Mouse (Mus musculus) intestine, postnatal 0 days (tissue): ENCODE results near the gene Prr15l. TPM values are rescaled to one million over a fixed set of nuclear protein-coding genes. Genes with fewer than 3 reads are reported as not detected.

Source experiments
- ATAC-seq: fragments of 200-750 bp; cut with Nextera tagmentation; 2 replicates; pipeline ENCODE4 v1.8.0; 2017; ENCODE audit warnings: mild to moderate bottlenecking, moderate TSS enrichment, moderate library complexity
- H3K27ac ChIP-seq: fragments of 300-500 bp; sonication (generic); 2 replicates; pipeline ENCODE4 v1.5.1; 2014; ENCODE audit warnings: mild to moderate bottlenecking, low read depth, low read length, moderate library complexity
- H3K27me3 ChIP-seq: fragments of 300-500 bp; sonication (generic); replicated peaks from 2 replicates; pipeline ENCODE4 v1.6.1; 2014; ENCODE audit warnings: low read length, mixed read lengths; ENCODE audit not compliant: control insufficient read depth, insufficient read depth
- H3K36me3 ChIP-seq: fragments of 300-500 bp; sonication (generic); 2 replicates; pipeline ENCODE4 v1.6.1; 2014; ENCODE audit warnings: mild to moderate bottlenecking, moderate library complexity; ENCODE audit not compliant: control insufficient read depth, insufficient read depth
- H3K4me1 ChIP-seq: fragments of 300-500 bp; sonication (generic); replicated peaks from 2 replicates; pipeline ENCODE4 v1.6.1; 2014; ENCODE audit warnings: antibody characterized with exemption, low read length, mixed read lengths; ENCODE audit not compliant: control insufficient read depth, insufficient read depth
- H3K4me2 ChIP-seq: fragments of 300-500 bp; sonication (generic); replicated peaks from 2 replicates; pipeline ENCODE4 v1.6.1; 2014; ENCODE audit warnings: low read depth, mild to moderate bottlenecking, moderate library complexity
- H3K4me3 ChIP-seq: fragments of 300-500 bp; sonication (generic); 2 replicates; pipeline ENCODE4 v1.5.1; 2014; ENCODE audit warnings: low read depth, low read length
- H3K9ac ChIP-seq: fragments of 300-500 bp; sonication (generic); 2 replicates; pipeline ENCODE4 v1.6.1; 2014; ENCODE audit warnings: mild to moderate bottlenecking, low read depth, low read length
- H3K9me3 ChIP-seq: fragments of 300-500 bp; sonication (generic); 2 replicates; pipeline ENCODE4 v1.6.1; 2016; ENCODE audit warnings: mixed run types; ENCODE audit not compliant: control insufficient read depth
- CTCF ChIP-seq: sonication (generic); IDR thresholded peaks from 2 replicates; pipeline ENCODE4 v1.5.1; 2016; ENCODE audit warnings: low read depth, mild to moderate bottlenecking, control low read depth, antibody characterized with exemption, moderate library complexity
- WGBS: fragments of 180-500 bp; shearing (Covaris S2); extraction: QIAGEN DNeasy Blood & Tissue Kit; methylation state at CpG from one replicate; pipeline ENCODE4 v1.1.7; 2014; 5-methylcytosine and 5-hydroxymethylcytosine counted together
- polyA plus RNA-seq: library from polyadenylated mRNA; unstranded; fragments of >200 nt; fragmentation: Nextera tagmentation; extraction: Ambion mirVana; gene quantifications from 2 replicates; pipeline ENCODE4 v1.2.1, GENCODE M21; 2015

Prr15l gene
- polyA plus RNA-seq, 1 experiment from 2014 or later, result 138 TPM

GRCm38 (mm10) chr11:96926587-96926986, 1.3 kb upstream of the Prr15l start:
- Histone ChIP-seq H3K9ac (no peak overlapping the region), H3K4me2 (no peak overlapping the region), H3K36me3 (no peaks in the 10 kb centered on the region), H3K27me3 (no peaks in the 10 kb centered on the region), H3K9me3 (no peaks in the 10 kb centered on the region), H3K4me3 (no peak overlapping the region), H3K27ac (peak overlapping the region; percentile 94), H3K4me1 (0 out of 2 replicates have a peak, but pooled peaks cover 5% of the 10 kb centered on the region)
- 68% methylated on average over 5 of the region's 5 CpGs for WGBS
- no peak for ATAC-seq
- TF ChIP-seq CTCF, result no peak

DNA sequence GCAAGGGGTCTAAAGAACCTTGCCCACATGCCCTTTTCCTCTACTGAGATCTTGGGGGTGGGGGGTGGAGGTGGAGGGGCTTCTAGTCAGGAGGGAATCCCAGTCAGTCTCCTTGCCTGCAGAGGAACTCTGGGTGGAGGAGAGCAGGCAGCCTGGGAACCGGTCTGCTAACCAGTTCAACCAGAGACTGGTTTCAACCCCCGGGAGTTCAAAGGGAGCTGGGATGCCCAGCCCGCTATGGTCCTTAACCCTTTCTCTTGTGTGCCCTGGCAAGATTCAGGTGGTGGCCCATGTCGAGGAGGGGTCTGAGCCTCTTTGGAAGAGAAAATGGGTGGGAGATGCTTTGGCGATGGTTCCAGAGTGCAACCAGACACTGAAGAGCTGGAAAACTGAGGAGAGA, 787 bp downstream of the Prr15l start:
- Histone ChIP-seq H3K36me3 (no peaks in the 10 kb centered on the region), H3K4me2 (peak overlapping the region; percentile 64), H3K27ac (peak overlapping the region; percentile 93), H3K9me3 (no peaks in the 10 kb centered on the region), H3K9ac (peak overlapping the region; percentile 64), H3K27me3 (no peaks in the 10 kb centered on the region), H3K4me3 (peak overlapping the region; percentile 49), H3K4me1 (0 out of 2 replicates have a peak, but pooled peaks cover 8% of the 10 kb centered on the region)
- ATAC-seq, result peak; percentile 68
- WGBS, result 2% methylated on average over 5 of the region's 5 CpGs
- no peak for TF ChIP-seq CTCF

- H3K4me1 ChIP-seq, result 0 out of 2 replicates have a peak, but pooled peaks cover 8% of the 10 kb centered on the region
- H3K9me3 ChIP-seq, result no peaks in the 10 kb centered on the region
- no peak for TF ChIP-seq CTCF
- H3K27ac ChIP-seq, result peak overlapping the region; percentile 93
- peak overlapping the region; percentile 49 for H3K4me3 ChIP-seq
- no peaks in the 10 kb centered on the region for H3K36me3 ChIP-seq
- WGBS, result 5% methylated on average over 13 of the region's 13 CpGs
- peak overlapping the region; percentile 64 for H3K4me2 ChIP-seq
- no peaks in the 10 kb centered on the region for H3K27me3 ChIP-seq
- H3K9ac ChIP-seq, result peak overlapping the region; percentile 64
- peak; percentile 80 for ATAC-seq
Observed at GRCm38 (mm10) chr11:96929096-96929765, 1.3 kb downstream of the Prr15l start.

DNA sequence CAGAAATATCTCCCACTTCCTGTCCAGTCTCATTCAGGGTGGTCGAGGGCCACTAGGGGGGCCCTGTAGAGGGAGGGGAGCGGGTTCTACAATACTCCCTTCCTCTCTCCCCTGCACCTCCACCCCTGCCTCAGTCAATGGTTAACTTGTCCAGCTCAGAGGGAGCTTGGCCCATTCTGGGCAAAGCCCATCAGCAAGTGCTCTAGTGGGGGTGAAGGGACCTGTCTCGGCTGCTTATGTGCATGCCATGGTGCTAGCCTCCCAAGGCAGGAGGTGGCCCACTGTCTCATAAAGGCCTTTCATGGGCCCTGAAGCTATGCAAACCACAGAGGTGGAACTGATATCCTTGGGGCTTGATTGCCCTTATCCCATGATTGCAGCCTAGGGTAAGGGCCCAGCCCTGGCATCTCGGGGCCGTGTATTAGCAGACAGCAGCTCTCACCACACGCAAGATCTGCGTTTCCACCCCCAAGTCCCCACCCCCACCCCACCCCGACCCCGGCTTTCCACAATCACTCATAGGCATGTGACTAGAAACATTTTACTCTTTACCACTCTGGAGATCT, 1.9 kb downstream of the Prr15l start:
- no peak for TF ChIP-seq CTCF
- H3K9ac ChIP-seq, result peak overlapping the region; percentile 64
- ATAC-seq, result peak; percentile 31
- H3K27me3 ChIP-seq, result no peaks in the 10 kb centered on the region
- peak overlapping the region; percentile 93 for H3K27ac ChIP-seq
- H3K4me2 ChIP-seq, result peak overlapping the region; percentile 64
- 0 out of 2 replicates have a peak, but pooled peaks cover 5% of the 10 kb centered on the region for H3K36me3 ChIP-seq
- WGBS, result 35% methylated on average over 9 of the region's 9 CpGs
- peak overlapping the region; percentile 49 for H3K4me3 ChIP-seq
- no peaks in the 10 kb centered on the region for H3K9me3 ChIP-seq
- H3K4me1 ChIP-seq, result peaks cover 6% of the 10 kb centered on the region; the same call in 1 of the 2 replicates

GRCm38 (mm10) chr11:96931327-96932062, 3.6 kb downstream of the Prr15l start:
- H3K27me3 ChIP-seq, result no peaks in the 10 kb centered on the region
- H3K9me3 ChIP-seq, result no peaks in the 10 kb centered on the region
- H3K4me3 ChIP-seq, result peak overlapping the region; percentile 25
- 0 out of 2 replicates have a peak overlapping the region, but pooled peaks have one; percentile 3 for H3K9ac ChIP-seq
- no peak for TF ChIP-seq CTCF
- H3K4me1 ChIP-seq, result peaks cover 4% of the 10 kb centered on the region; the same call in 1 of the 2 replicates
- no peak for ATAC-seq
- peak overlapping the region; percentile 58 for H3K4me2 ChIP-seq
- 0 out of 2 replicates have a peak, but pooled peaks cover 5% of the 10 kb centered on the region for H3K36me3 ChIP-seq
- WGBS, result 39% methylated on average over 8 of the region's 8 CpGs
- peak overlapping the region; percentile 66 for H3K27ac ChIP-seq
